Mouse (Mus musculus): ENCODE results near the gene Mllt3.

Gene Mllt3

DNA sequence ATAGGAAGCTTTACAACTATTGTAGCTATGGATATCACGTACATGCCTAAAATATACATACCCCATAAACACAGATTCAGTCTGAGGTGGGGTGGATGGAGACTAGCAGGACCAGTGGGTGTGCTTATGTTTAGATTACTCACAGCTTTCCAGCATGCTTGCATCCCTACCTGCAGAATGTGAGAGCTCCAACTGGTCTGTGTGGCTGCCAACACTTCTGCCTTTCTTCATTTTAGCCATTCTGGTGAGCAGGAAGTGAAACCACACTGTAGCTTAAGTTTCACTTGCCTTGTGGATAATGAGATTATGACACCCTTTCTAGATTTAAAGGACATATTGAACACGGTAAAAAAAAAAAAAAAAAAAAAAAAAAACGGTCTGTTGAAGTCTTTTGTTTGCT lies 88.8 kb downstream of the Mllt3 start:
- no peak for DNase-seq

DNA sequence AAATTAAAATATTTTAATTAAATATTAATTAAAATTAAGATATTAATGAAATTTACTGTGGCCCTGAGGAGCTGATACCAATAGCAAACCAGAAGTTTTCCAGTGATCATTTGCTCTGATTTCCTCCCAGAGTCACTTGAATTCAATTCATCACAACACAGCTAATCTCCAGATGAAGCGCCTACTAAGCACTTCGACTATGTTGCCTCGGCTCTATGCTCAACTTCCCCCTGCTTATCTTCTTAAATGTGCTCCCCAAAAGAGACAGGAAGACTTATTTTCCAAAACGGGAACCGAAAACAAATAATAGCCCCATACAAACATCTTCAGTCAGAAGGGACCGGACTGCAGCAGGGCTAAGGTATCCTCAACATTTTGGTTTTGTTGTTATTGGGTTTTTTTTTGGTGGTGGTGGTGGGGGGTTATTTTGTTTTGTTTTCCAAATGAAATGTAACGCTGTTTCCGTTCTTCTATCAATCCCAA lies 90.2 kb downstream of the Mllt3 start:
- no peak for DNase-seq

DNA sequence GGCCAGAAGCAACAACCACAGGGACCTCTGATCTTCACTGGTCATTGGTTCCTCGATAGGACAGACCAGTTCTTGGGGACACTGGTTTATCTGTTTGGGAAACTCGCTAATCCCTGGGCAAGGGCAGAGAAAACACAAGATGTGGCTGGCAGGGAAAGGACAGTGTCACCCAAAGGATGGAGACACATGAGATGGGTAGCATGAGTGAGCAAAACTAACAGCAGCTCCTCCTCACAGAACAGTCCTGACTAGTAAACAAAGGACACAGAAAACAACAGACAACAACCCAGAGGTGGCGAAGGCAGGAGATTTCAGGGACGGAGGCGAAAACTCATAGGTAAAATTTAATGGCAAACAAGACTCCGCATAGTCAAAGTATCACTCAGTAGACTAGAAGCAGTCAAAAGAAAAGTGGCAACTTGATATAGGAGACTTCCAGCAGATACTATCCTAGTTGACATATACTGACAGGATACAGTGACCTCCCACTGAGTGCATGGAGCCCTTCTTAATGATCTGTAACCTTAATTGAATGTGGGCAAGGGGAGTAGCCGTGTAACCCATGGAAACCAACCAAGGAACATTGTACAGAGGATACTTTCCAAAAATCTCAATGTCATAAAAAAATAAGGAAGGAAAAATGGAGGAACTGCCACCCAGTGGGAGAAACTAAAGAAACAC lies 93.5 kb downstream of the Mllt3 start:
- no peak for DNase-seq

DNA sequence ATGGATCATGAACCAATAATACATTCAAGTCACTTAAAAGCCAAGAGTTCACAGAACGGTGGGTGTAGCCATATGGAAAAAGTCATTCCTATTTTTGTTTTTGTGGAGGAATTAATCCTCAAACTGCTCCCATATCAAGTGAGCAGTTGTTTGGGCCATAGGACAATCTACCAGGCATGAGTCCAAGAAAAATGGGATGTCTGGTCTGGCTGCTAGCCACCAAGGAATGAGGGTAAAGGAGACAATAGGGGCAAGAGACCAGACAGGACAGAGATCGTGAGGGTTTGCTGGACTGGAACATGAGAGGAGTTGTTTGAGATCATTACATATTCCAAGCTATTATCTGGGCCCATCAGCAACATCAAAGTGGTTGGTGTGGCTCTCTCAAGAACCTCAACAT lies 96.8 kb downstream of the Mllt3 start:
- DNase-seq: no peak

DNA sequence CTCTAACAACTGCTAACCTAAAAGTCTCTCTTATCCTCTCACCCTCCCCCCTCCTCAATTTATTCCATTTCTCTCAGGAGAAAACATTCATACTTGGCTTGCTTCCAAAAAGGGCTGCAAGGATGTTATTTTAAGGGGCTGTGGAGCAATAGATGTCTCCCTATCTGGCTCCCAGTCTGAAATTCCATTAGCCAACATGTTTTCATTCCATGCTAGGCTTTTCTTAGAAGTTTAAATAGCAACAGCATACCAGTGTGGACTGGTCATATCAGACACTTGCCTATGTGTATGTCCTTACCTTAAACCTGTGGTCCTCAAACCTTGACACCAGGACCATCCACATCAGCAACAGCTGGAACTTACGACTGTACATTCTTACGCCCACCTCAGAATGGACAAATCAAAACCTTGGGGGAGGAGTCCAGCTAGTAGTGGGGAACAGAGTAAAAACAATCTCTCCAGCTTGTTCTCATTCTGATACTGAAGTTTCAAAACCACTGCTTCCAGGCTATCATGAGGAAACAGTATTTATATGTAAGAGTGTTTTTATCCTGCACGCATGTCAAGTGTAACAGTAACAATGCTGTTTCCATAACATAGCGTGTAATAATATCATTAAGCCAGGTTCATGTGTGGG lies 99.3 kb downstream of the Mllt3 start:
- DNase-seq: no peak

DNA sequence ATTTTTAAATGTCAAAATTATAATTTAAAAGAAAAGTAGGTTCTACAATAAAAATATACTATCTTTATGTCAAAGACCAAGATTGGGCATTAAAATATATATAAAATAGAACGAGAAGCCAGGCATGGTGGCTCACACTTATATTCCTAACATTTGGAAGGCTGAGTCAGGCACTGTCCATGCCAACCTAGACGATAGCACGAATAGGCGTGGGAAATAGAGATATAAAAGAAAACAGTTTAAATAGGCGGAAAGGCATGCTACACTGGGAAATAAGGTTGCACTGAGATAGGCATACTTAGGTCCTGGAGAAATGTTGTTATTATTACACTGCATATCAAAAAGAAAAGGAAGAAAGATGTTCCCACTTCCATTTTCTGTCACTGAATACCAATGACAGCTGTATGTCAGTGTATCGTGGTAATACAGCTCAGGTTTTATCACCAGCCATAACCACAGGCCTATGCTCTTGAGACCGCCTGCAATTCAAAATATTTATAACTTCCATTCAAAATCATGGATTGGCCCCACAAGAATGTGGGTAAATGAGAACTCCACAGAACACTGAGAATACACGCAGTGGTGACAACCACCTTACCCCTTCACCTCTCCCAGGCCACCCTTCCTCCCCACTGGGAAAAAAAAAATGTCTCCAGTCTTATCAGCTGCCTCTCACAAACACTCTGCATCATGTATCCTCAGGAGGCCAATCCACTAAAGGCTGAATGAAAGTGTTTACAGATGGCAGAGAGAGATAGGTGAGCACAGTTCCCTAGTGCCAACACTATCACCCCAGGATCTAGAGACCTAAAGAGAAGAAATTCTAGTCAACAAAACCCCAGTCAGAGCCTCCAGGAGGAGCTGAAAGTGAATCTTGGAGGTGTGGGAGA lies 102.6 kb downstream of the Mllt3 start:
- peak; percentile 29 for DNase-seq

DNA sequence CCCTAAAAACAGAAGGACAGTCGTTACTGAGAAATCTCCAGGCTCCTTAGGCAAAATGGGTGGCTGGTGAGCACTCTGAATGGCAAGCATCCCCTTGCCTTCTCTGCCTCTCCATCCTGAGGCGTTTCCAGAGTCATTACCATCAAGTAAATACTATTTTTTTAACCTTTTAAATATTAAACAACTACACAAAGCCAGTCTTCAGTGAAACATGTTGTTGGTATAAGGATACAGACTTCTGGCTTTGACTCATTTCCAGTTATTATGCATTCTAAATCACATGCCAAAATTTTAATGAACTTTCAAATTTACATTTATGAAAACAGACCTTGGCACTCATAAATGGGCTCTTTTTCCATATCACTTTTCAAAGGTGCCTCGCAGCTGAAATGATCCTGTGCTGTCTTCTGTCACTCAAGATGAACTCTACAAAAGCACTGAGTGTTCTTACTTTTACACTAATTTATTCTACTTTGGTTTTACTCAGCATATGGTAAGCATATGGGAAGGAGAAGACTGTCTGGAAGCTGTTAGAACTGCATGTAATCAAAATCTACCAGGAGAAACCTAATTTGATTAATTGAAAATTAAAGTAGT lies 104.5 kb downstream of the Mllt3 start:
- no peak for DNase-seq

DNA sequence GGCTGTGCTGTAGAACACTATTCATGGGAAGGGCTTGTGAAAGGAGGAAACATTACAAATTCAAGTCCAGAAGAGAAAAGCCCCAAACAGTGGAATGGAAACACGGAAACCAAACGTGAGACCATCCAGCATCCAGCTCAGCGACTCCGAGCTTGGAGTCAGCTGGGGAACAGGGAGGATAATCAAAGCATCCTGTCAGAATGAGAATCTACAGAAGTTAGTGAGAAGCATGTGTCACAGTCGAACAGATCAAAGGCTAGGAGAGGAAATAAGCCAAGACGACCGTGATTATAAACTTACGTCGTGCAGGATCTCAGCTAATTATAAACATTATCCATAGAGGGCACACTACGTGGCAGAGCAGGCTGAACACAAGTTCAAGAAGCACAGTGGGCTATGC lies 105.8 kb downstream of the Mllt3 start:
- DNase-seq: no peak

DNA sequence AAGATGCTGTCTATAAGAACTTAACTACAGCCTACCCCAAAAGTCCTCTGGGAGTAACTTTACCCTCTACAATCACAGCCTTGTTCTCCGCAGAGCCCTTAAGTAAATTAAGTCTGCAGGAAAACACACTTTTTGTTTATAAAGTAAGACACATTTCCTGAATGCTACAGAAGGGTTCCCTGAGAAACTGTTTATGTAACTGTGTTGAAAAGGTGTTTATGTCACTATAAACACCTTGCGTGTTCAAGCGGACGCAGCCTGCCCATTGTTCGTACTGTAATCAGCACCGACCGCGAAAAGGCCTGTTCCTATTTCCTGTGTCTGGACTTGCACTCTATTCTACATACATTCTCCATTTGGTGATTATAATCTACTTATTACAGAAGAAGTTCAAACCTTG lies 112.5 kb downstream of the Mllt3 start:
- DNase-seq: no peak

DNA sequence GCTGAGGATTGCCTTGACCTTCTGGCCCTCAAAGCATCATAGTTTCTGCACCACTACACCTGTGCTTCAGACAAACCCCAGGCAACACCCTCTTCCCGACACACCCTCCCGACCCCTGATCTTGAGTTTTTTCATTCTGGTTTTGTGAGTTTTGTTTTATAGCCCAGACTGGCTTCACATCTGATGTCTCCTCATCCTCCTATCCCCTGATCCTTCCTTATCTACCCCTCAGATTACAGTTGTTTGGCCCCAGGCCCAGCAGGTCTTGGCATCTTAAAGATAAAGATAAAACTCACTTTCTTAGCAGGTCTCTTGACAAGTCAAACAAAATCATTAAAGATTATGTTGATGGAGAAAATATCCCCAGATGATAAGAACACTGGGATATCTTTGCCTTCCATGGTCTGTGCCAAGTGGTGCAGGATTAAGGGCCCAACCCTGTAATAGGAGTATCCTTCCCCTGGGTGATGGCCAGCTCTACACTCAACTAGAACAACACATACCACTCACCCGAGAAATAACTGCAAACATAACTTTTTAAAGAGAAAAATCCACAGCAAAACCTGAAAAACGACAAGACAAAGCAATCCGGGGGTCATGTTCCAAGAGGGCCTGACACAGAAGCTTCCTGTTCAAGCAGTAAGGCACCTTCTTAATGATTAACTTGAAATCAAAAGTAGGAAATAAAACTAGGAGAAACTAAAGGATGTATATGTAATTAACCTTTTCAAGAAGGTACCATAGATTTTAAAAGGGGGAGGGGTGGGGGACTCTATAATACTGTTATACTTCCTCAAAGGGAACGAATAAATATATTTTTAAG lies 121.8 kb downstream of the Mllt3 start:
- no peak for DNase-seq

DNA sequence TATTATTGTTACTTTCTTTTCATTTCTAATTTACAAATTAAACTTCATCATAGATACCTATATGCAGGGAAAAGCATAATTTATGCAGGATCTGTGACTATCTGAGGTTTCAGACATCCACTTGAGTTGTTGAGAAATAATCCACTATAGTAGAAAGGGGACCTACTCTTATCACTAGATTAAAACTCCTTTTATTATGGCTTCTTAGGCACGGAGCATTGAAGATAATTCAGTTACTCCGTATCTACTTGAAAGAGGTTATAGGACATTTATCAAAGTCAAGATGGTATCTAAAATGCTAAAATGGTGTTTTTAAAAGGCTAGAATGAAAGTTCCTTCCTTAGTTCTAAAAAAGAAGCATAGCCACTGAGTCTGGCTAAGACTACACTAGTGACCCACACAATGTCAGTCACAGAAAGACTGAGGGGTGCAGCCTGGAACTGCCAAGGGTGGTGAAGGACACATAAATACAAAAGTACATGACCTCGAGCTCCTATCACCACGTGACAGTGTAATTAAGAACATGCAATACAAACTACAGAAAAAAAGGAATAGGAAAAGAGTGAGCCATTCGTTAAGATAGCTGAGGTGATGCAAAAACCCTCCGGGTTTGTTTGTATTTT lies 127.9 kb downstream of the Mllt3 start:
- no peak for DNase-seq

DNA sequence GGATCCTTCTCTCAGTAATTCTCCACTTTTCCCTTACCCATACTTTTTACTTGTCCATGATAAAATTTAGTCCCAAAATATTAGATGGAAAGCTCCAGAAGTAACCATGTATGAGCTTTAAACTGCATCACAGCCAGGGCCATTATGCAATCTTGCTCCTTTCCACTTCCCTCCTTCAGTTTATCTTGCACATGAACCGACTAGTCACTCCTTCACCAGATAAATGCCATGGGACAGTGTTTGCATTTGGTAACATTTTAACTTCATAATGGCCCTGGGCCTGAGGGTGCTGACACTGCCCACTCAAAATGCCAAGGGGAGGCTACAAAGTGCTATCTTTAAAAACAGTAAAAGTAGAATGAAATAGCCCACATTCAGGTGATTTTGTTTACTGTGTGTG lies 128.4 kb downstream of the Mllt3 start:
- DNase-seq: no peak

DNA sequence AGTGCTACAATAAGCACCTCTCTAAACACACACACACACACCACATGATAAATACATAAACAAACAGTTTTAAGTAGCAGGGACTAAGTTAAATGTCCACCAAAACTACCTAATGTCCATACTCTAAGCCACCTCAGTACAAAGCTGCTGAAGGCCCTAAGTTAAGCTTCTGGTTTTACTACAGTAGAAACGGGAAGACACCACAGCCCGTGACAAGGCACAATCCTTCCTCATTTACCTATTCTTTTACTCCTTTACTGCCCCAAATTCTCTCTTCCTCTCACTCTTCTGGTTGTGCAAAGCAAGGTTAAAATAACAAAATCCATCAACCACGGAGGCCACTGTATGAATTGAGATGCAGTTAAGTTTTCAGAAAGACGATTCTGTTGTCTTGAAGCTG lies 130.6 kb downstream of the Mllt3 start:
- no peak for DNase-seq

DNA sequence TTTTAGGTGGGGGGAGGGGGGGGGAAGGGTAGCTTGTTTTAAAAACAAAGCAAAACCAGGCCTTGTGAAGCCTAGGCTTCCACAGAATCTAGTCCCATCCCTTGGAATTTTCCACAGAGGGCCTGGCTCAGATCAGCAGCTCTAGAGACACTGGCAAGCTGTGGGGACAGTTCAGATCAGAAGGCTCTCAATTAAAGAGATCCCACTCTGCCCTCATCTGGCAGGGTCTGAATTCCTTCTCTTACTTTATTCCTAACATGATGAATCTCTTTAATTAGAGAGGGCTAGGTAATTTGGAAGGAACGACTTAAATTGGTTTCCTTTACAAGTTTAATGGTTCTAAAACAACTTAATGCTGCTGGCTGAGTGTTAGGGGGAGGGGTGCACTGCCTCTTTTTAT lies 132.0 kb downstream of the Mllt3 start:
- DNase-seq: no peak

DNA sequence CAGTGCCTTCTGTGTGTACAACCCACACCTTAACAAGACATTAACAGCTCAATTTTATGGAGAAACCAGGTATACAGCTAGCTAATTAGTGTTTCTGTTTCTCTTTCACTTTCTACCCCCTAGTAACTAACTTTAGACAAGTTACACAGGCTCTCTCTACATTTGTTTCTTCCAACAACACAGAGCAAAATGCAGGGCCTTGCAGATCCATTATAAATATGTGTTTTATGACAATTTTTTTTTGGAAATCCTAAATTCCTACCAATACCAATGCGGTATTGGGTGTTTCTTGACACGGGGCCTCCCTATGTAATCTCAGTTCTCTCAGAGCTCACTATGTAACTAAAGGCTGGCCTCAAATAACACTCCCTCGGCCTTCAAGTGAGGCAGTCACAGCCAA lies 139.7 kb downstream of the Mllt3 start:
- no peak for DNase-seq

DNA sequence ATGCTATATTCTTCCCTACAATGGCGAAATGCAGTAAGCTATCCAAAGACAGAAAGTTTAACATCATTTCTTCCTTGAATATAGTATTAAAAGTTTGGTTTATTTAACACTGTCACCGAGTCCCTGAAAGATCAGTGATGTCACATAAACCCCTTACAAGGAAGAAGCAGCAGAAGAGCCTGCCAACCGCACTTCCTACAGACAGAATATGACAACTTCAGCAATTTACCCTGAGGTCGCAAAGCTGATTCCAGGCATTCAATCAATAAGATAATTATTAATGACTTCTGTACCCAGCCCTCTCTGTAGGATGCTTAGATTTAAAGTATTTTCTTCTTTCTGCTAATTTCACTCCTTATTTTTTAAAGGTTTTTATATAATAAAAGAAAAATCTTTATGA lies 140.2 kb downstream of the Mllt3 start:
- no peak for DNase-seq

DNA sequence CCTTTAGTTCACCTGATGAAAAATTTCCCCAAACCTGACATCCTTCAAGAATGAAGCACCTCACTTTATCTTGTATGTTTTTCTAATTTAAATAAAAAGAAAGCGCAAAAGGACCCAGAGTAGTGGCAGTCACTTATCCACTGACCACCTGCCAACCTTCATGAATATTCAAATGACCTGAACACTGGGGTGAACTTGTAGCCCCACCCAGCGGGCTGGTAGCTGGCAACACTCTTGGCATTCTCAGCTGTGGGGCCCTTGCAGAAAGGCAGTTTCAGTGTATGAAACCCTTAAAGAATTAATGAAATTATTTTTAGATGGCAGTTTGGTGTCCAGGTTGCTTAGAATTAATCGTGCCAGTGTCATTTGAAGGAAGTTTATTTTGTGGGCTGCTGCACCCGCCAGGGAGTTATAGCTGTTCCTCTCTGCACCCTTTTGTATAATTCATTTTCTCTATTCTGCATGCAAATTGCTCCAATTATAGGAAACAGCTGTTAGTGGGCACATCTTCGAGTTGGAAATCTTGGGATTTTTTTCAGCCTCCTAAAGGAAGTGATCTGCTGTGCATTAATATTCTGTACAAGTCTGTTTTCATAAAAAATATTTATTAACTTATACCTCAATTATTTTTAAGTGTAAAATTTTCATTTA lies 149.8 kb downstream of the Mllt3 start:
- no peak for DNase-seq

DNA sequence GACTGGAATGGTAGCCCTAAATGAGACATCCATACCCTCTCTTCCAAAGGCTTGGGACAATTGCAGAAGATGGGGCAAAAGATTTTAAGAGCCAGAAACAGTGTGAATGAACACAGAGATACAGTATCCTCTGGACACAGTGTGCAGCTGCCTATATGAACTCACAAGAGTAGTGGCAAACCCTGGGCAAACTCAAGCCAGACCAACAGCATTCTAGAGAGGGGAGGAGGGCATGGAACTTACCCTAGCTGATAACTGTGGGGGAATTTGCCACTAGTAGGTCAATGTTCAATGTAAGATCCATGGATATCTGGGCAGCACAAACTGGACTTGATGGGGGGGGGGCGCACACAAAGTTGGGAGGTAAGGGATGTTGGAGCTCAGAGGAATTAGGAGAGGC lies 151.2 kb downstream of the Mllt3 start:
- no peak for DNase-seq

DNA sequence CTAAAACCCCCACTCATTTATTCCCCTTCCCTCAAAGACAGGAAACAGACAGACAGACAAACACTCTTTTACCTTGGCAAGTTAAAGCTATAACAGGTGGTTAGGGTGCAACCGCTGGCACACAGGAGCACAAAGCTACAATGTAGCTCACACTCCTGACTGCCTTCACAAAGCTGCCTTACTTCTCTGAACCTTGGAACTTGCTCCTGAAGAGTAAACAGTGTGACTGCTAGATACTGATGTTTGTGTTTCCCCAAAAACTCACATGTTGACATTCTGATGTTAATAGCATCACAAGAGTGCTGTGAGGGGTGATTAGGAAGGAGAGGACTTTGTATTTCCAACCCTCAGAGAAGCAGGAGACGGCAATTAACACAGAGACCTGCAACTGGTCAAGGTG lies 151.6 kb downstream of the Mllt3 start:
- no peak for DNase-seq

DNA sequence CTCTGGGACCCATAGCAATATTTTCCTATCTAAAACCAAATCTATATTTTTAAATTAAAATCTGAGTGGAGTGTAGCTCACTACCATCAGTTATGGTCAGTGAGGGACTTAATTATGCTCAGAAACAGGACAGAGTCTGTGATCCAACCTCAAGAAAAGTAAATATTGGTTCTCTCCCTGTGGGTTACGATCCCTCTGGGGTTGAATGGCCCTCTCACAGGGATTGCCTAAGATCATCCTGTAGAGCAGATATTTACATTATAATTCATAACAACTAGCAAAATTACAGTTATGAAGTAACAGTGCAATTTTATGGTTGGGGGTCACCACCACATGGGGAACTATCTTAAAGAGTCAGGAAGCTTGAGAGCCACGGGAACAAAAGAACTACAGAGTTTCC lies 152.9 kb downstream of the Mllt3 start:
- no peak for DNase-seq

DNA sequence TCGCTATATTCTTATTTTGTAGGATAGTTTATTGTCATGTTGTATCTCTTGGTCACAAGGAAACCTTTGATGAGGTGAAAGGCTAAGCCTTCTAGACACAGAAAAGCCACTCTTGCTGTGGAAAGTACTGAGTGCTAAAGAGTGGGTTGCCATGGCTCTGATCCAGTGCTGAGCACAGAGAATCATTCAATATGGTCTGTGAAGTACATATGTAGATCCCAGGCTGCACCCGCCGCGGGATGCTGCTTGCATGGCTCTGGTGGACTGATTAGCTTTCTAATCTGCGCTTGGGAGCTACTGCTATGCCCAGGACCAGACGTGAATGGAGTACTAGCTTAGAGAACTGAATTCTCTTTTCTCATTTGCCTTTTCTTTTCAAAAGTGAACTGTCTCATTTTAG lies 154.5 kb downstream of the Mllt3 start:
- DNase-seq: no peak

DNA sequence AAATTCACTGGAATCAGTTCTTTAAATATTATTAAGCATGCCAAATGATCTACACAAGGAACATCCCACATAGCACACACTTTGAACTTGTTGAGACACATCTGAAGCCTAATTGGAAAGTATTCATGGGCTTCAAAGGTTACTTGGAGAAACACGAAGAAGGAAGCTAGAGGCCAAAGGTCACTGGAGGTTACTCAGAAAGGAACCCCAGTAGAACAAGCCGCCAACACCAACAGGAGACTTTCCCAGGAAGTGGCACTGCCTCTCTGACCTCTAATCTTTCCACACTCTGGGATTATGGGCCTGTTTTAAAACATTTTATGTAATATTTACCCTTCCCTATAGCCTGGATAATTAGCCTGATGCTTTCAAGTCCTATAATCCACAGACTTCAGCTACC lies 162.6 kb downstream of the Mllt3 start:
- no peak for DNase-seq
